ENCODE assay signal across 29 mouse cellular contexts in the genomic region with DNA sequence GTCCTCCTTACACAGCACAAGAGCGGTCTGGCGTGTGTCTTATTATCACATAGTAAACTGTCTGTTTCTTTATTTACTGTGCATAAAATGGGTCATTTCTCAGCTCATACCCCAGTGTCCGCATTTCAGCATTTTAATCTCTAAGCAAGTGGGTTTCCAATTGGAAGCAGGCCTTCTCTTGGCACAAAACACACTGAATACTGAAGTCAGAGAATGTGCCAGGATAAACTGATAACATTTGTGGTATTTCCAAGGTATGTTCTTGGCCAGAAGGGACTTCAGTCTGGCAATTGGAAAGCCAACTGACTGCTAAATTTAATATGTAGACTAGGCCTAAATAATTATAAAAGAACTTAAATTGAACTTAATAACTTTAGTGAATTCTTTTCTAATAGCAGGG.
DNase-seq lines count a peak whose midpoint lies in the region; ATAC-seq and TF ChIP-seq lines count a peak whose summit lies in the region.
"Had no signal": no experiment of that assay in that cellular context is flagged by ENCODE, and none has a peak within 500 bp of the region (broad histone marks: within the 10 kb centered on the region; RNA-seq: fewer than 3 reads in every experiment).

No protein-coding gene starts in this region.

- no peak for TF ChIP-seq POLR2A in liver, adult 2 months (IDR thresholded peaks at IDR 0.05; ENCODE audit: extremely low read depth, insufficient read depth, low read length)
- no peak for TF ChIP-seq POLR2A in brain, embryonic 14.5 days (IDR thresholded peaks at IDR 0.05; ENCODE audit: borderline replicate concordance, extremely low read depth, insufficient read depth, insufficient read length, poor library complexity, severe bottlenecking)

- 79% methylated on average over 3 of the region's 3 CpGs for WGBS in embryonic facial prominence, embryonic 14.5 days
- WGBS in embryonic facial prominence, embryonic 10.5 days: 92% methylated on average over 3 of the region's 3 CpGs
- WGBS in forebrain, embryonic 16.5 days: 63% methylated on average over 3 of the region's 3 CpGs
- WGBS in forebrain, embryonic 11.5 days: 93% methylated on average over 3 of the region's 3 CpGs
- WGBS in liver, adult 2 months: 63% methylated on average over 3 of the region's 3 CpGs
- WGBS in liver, embryonic 12.5 days (ENCODE audit: insufficient replicate concordance): 72% methylated on average over 3 of the region's 3 CpGs

- no peak overlapping the region for H3K9ac ChIP-seq in embryonic facial prominence, embryonic 14.5 days (ENCODE audit: low read depth, low read length)
- no peak overlapping the region for H3K9ac ChIP-seq in forebrain, embryonic 16.5 days (replicated peaks; ENCODE audit: low read depth, low read length)
- no peak overlapping the region for H3K9ac ChIP-seq in forebrain, embryonic 11.5 days (ENCODE audit: low read length)
- H3K9ac ChIP-seq in liver, adult 2 months (ENCODE audit: low read depth, low read length): no peak overlapping the region
- H3K9ac ChIP-seq in liver, embryonic 12.5 days: no peak overlapping the region
- H3K9ac ChIP-seq: embryonic facial prominence, embryonic 12.5 days; hindbrain, embryonic 13.5 days; intestine, embryonic 15.5 days had no signal

- ATAC-seq in embryonic facial prominence, embryonic 14.5 days (ENCODE audit: low read depth): no peak
- ATAC-seq in forebrain, embryonic 16.5 days: peak; percentile 49; the same call in 1 of the 2 replicates
- no peak for ATAC-seq in forebrain, embryonic 11.5 days (replicated peaks; ENCODE audit: low FRiP score)
- ATAC-seq in liver, embryonic 12.5 days: no peak
- ATAC-seq: CD4-positive, CD25-positive, alpha-beta regulatory T cell, adult 4 months; hindbrain, embryonic 16.5 days; intestine, embryonic 15.5 days; Patski had no signal

- H3K4me1 ChIP-seq in embryonic facial prominence, embryonic 14.5 days (ENCODE audit: control insufficient read depth, insufficient read depth, low read length): peaks cover 16% of the 10 kb centered on the region
- peaks cover 6% of the 10 kb centered on the region for H3K4me1 ChIP-seq in embryonic facial prominence, embryonic 10.5 days
- peaks cover 12% of the 10 kb centered on the region for H3K4me1 ChIP-seq in forebrain, embryonic 16.5 days (replicated peaks; ENCODE audit: control insufficient read depth, insufficient read depth, low read length)
- H3K4me1 ChIP-seq in forebrain, embryonic 11.5 days (replicated peaks; ENCODE audit: control insufficient read depth, insufficient read depth, low read length): no peaks in the 10 kb centered on the region
- peaks cover 4% of the 10 kb centered on the region for H3K4me1 ChIP-seq in liver, adult 2 months (ENCODE audit: control insufficient read depth, insufficient read depth, low read length)
- H3K4me1 ChIP-seq in liver, embryonic 12.5 days: no peaks in the 10 kb centered on the region
- H3K4me1 ChIP-seq: embryonic facial prominence, embryonic 12.5 days; intestine, embryonic 15.5 days had no signal

- H3K9me3 ChIP-seq in embryonic facial prominence, embryonic 14.5 days (ENCODE audit: control insufficient read depth, low read length): no peaks in the 10 kb centered on the region
- H3K9me3 ChIP-seq in embryonic facial prominence, embryonic 10.5 days: no peaks in the 10 kb centered on the region
- H3K9me3 ChIP-seq in forebrain, embryonic 16.5 days (ENCODE audit: control insufficient read depth, low read length): no peaks in the 10 kb centered on the region
- H3K9me3 ChIP-seq in forebrain, embryonic 11.5 days (ENCODE audit: control insufficient read depth, low read length): no peaks in the 10 kb centered on the region
- no peaks in the 10 kb centered on the region for H3K9me3 ChIP-seq in liver, embryonic 12.5 days (replicated peaks)
- H3K9me3 ChIP-seq: embryonic facial prominence, embryonic 12.5 days; hindbrain, embryonic 10.5 days; hindbrain, embryonic 13.5 days; intestine, embryonic 15.5 days had no signal

- no peaks in the 10 kb centered on the region for H3K79me2 ChIP-seq in liver, adult 2 months (ENCODE audit: control insufficient read depth, insufficient read depth, low read length)

- H3K36me3 ChIP-seq in embryonic facial prominence, embryonic 14.5 days (ENCODE audit: control insufficient read depth, insufficient read depth, low read length): peaks cover 32% of the 10 kb centered on the region
- H3K36me3 ChIP-seq in embryonic facial prominence, embryonic 10.5 days (replicated peaks): peaks cover 42% of the 10 kb centered on the region
- no peaks in the 10 kb centered on the region for H3K36me3 ChIP-seq in forebrain, embryonic 16.5 days (ENCODE audit: control insufficient read depth, insufficient read depth)
- H3K36me3 ChIP-seq in forebrain, embryonic 11.5 days (ENCODE audit: control insufficient read depth, insufficient read depth, low read length): no peaks in the 10 kb centered on the region
- no peaks in the 10 kb centered on the region for H3K36me3 ChIP-seq in liver, adult 2 months (ENCODE audit: control insufficient read depth, insufficient read depth, low read length)
- H3K36me3 ChIP-seq in liver, embryonic 12.5 days: no peaks in the 10 kb centered on the region
- H3K36me3 ChIP-seq: hindbrain, embryonic 13.5 days; intestine, embryonic 15.5 days had no signal

- no peak overlapping the region for H3K27ac ChIP-seq in embryonic facial prominence, embryonic 14.5 days (replicated peaks; ENCODE audit: low read depth, low read length)
- H3K27ac ChIP-seq in embryonic facial prominence, embryonic 10.5 days (replicated peaks): no peak overlapping the region
- H3K27ac ChIP-seq in forebrain, embryonic 16.5 days (ENCODE audit: low read length): no peak overlapping the region
- no peak overlapping the region for H3K27ac ChIP-seq in forebrain, embryonic 11.5 days (ENCODE audit: low read depth, low read length)
- H3K27ac ChIP-seq in liver, adult 2 months (replicated peaks; ENCODE audit: insufficient read depth, low read depth, low read length): no peak overlapping the region
- no peak overlapping the region for H3K27ac ChIP-seq in liver, embryonic 12.5 days
- H3K27ac ChIP-seq: embryonic facial prominence, embryonic 12.5 days; gastrocnemius, adult 2 months; hindbrain, embryonic 10.5 days; hindbrain, embryonic 13.5 days; intestine, embryonic 15.5 days had no signal

- DNase-seq in embryonic facial prominence, embryonic 14.5 days (ENCODE audit: low spot score): peak; percentile 51
- DNase-seq in embryonic facial prominence, embryonic 10.5 days (ENCODE audit: low spot score): no peak
- no peak for DNase-seq in forebrain, embryonic 11.5 days (ENCODE audit: low spot score)
- DNase-seq in liver, adult 2 months (ENCODE audit: extremely low read depth, low read depth, low spot score): peak; percentile 66
- DNase-seq in brain, embryonic 14.5 days (ENCODE audit: low read depth): peak; percentile 72
- no peak for DNase-seq in thymus, postnatal 10 days (ENCODE audit: low spot score in 2 of 2)
- DNase-seq: adrenal gland, postnatal 10 days; adrenal gland, postnatal 36 days; cerebellum, adult 11 months; cerebellum, adult 8-10 months; cerebellum, postnatal 25 days; embryo, embryonic 11 days; gastrocnemius, adult 2 months; gastrocnemius, postnatal 14 days; heart, adult 11 months; heart, postnatal 36 days; kidney, adult 11 months; kidney, adult 8-10 months had no signal

- H3K4me2 ChIP-seq in embryonic facial prominence, embryonic 14.5 days (ENCODE audit: low read depth, low read length): no peak overlapping the region
- no peak overlapping the region for H3K4me2 ChIP-seq in forebrain, embryonic 16.5 days (ENCODE audit: low read length)
- no peak overlapping the region for H3K4me2 ChIP-seq in forebrain, embryonic 11.5 days (ENCODE audit: low read depth, low read length, severe bottlenecking)
- H3K4me2 ChIP-seq in liver, embryonic 12.5 days: no peak overlapping the region
- H3K4me2 ChIP-seq: embryonic facial prominence, embryonic 12.5 days; heart, embryonic 11.5 days; hindbrain, embryonic 13.5 days; intestine, embryonic 15.5 days had no signal

- no peaks in the 10 kb centered on the region for H3K27me3 ChIP-seq in embryonic facial prominence, embryonic 14.5 days (replicated peaks; ENCODE audit: control insufficient read depth, insufficient read depth, low read length)
- H3K27me3 ChIP-seq in embryonic facial prominence, embryonic 10.5 days (replicated peaks; ENCODE audit: low read depth, poor library complexity, severe bottlenecking): no peaks in the 10 kb centered on the region
- no peaks in the 10 kb centered on the region for H3K27me3 ChIP-seq in forebrain, embryonic 16.5 days (replicated peaks; ENCODE audit: control insufficient read depth, insufficient read depth, low read length)
- no peaks in the 10 kb centered on the region for H3K27me3 ChIP-seq in forebrain, embryonic 11.5 days (ENCODE audit: control insufficient read depth, insufficient read depth, low read length)
- H3K27me3 ChIP-seq in liver, adult 2 months (ENCODE audit: control insufficient read depth, insufficient read depth, low read length): no peaks in the 10 kb centered on the region
- H3K27me3 ChIP-seq in liver, embryonic 12.5 days (replicated peaks): peaks cover 4% of the 10 kb centered on the region; the same call in 1 of the 2 replicates
- H3K27me3 ChIP-seq: embryonic facial prominence, embryonic 12.5 days; hindbrain, embryonic 13.5 days; intestine, embryonic 15.5 days; Patski had no signal

- TF ChIP-seq CTCF in liver, adult 2 months (IDR thresholded peaks at IDR 0.05; ENCODE audit: low read depth, low read length): no peak
- TF ChIP-seq CTCF in brain, embryonic 14.5 days (IDR thresholded peaks at IDR 0.05; ENCODE audit: borderline replicate concordance, extremely low read depth, insufficient read depth, insufficient read length): no peak

- no peak overlapping the region for H3K4me3 ChIP-seq in embryonic facial prominence, embryonic 14.5 days (ENCODE audit: low read depth, low read length)
- no peak overlapping the region for H3K4me3 ChIP-seq in embryonic facial prominence, embryonic 10.5 days
- no peak overlapping the region for H3K4me3 ChIP-seq in forebrain, embryonic 16.5 days (replicated peaks; ENCODE audit: low read length)
- no peak overlapping the region for H3K4me3 ChIP-seq in forebrain, embryonic 11.5 days (ENCODE audit: low read depth, low read length)
- no peak overlapping the region for H3K4me3 ChIP-seq in liver, adult 2 months (ENCODE audit: insufficient read depth, low read depth, low read length)
- H3K4me3 ChIP-seq in liver, embryonic 12.5 days: no peak overlapping the region
- H3K4me3 ChIP-seq: embryonic facial prominence, embryonic 12.5 days; erythroblast, embryonic 14.5 days; gastrocnemius, adult 2 months; hindbrain, embryonic 10.5 days; hindbrain, embryonic 13.5 days; intestine, embryonic 15.5 days had no signal

Comparison
In these comparisons a context has a peak if more than half of its experiments do, and no peak if none do; other contexts are left out.
1. DNase-seq: peak in embryonic facial prominence, embryonic 14.5 days (single experiment), liver, adult 2 months (single experiment) and brain, embryonic 14.5 days (single experiment); none in embryonic facial prominence, embryonic 10.5 days (single experiment), forebrain, embryonic 11.5 days (single experiment) and thymus, postnatal 10 days (0 of 2).